Mouse (Mus musculus) left cerebral cortex, adult 2 months (tissue): Measurements from ENCODE around the gene AB124611. TPM values are rescaled to one million over a fixed set of nuclear protein-coding genes. Genes with fewer than 3 reads are reported as not detected.
"Not testable (repeated sequence)": the region's sequence is repeated elsewhere in the genome, so short reads cannot be mapped to it uniquely, and the experiment has no call there.

Experiments
- DNase-seq, 2 experiments: peaks; one replicate each; pipeline ENCODE4 v3.0.0; 2021 to 2022; ENCODE audit warnings: low spot score in 2 of 2, mixed read lengths in 1 of 2; ENCODE audit errors: extremely low spot score in 1 of 2
- H3K27ac ChIP-seq: fragments of 200-600 bp; 2 replicates; pipeline ENCODE4 v1.8.1; 2022
- H3K4me3 ChIP-seq: fragments of 200-600 bp; 2 replicates; pipeline ENCODE4 v1.8.1; 2022
- CTCF ChIP-seq: fragments of 200-600 bp; IDR thresholded peaks from 2 replicates; pipeline ENCODE4 v1.8.1; 2022; ENCODE audit warnings: antibody characterized with exemption, mild to moderate bottlenecking, moderate library complexity
- intact Hi-C: fragments of 180-260 bp; cut with DNase I; formaldehyde crosslinking; loops from one replicate; pipeline ENCODE4 v1.15.1; 2025
- total RNA-seq, 2 experiments: library from RNA; stranded (reverse); gene quantifications; 2 replicates each; pipeline ENCODE4 v1.2.3; 2021

AB124611 gene
- total RNA-seq, 2 experiments from 2014 or later: 0.29 TPM; not detected in 1

- no peak for TF ChIP-seq CTCF
- intact Hi-C loops: no loop called here
- Histone ChIP-seq H3K4me3 (no peak overlapping the region), H3K27ac (no peak overlapping the region)
- DNase-seq: no peak
Measured at GRCm38 (mm10) chr9:21575253-21575652, 49.3 kb downstream of the AB124611 start.

GRCm38 (mm10) chr9:21576286-21576685 lies 50.3 kb downstream of the AB124611 start:
- Histone ChIP-seq H3K27ac (no peak overlapping the region), H3K4me3 (no peak overlapping the region)
- intact Hi-C loops: no loop called here
- no peak for TF ChIP-seq CTCF
- no peak for DNase-seq

- no peak overlapping the region for H3K4me3 ChIP-seq
- no peak for DNase-seq
- no peak overlapping the region for H3K27ac ChIP-seq
- no peak for TF ChIP-seq CTCF
- intact Hi-C loops: no loop called here
Measured at GRCm38 (mm10) chr9:21578226-21578625, 52.2 kb downstream of the AB124611 start.

GRCm38 (mm10) chr9:21585401-21585800 lies 59.4 kb downstream of the AB124611 start:
- no peak overlapping the region for H3K4me3 ChIP-seq
- no peak overlapping the region for H3K27ac ChIP-seq
- no peak for DNase-seq
- no peak for TF ChIP-seq CTCF
- intact Hi-C loops: no loop called here

- TF ChIP-seq CTCF: no peak
- Histone ChIP-seq H3K27ac (peak overlapping the region; percentile 32; the same call in 1 of the 2 replicates), H3K4me3 (no peak overlapping the region)
- DNase-seq: peak in 1 of 2 experiments; percentile 21
- intact Hi-C loops: no loop called here
Measured at GRCm38 (mm10) chr9:21587678-21588349, 61.8 kb downstream of the AB124611 start.

GRCm38 (mm10) chr9:21588350-21588749 lies 62.4 kb downstream of the AB124611 start:
- intact Hi-C loops: no loop called here
- Histone ChIP-seq H3K4me3 (no peak overlapping the region), H3K27ac (no peak overlapping the region)
- DNase-seq: no peak
- TF ChIP-seq CTCF: no peak

DNA sequence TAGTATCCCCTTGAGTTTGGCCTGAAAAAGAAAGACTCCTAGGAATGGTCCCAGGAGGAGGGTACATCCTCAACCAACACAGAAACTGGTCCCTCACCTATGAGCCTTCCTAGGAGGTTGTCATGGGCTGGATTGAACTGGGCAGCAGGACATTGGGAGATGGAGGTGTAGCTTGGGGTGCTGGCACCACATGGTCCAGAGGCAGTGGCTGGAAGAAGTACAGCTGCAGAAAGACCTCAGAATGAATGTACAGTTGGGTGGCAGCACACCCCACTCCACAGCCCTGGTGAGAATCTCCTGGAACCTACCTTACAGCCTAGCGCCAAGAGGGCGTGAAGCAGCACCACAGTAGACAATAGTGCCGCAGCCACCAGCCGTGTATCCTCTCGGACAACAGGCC lies 63.6 kb downstream of the AB124611 start:
- intact Hi-C loops: no loop called here
- no peak overlapping the region for H3K4me3 ChIP-seq
- no peak for DNase-seq
- H3K27ac ChIP-seq: no peak overlapping the region
- no peak for TF ChIP-seq CTCF

DNA sequence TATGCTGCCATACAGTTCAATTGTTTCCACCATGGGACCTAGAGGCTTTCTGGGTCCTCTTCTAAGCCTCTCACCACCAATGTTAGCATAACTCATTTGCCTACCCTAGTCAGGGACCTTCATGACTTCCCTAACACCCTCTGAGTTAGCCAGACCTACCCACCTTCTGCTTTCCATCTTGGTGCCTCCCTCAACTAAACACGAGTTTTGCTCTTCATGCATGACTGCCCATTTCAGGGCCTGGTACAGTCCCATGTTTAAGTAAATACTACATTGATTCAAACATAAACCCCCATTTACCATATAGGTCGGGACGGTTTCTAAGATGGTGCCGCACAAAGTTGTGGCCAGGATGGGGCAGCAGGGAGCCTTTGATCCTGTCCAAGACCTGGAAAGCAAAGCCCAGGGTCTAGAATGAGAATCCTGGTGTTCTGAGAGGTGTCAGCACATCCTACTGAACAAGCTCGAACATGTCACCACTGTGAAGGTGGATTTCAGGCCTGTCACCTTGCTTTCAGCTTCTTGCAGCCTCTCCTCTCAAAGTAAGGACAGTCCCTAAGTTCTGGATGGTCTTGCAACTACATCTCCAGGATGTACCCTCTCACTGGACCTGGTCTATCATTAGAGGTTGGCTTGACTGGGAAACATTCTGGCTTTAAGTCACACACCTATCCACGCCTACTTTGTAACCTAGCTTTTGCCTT lies 65.3 kb downstream of the AB124611 start:
- peak overlapping the region; percentile 95 for H3K4me3 ChIP-seq
- intact Hi-C loops: loop anchor here (5.0 kb wide), 1 partner anchor 44 kb away; the partner anchor contains the start of gene Carm1
- no peak overlapping the region for H3K27ac ChIP-seq
- TF ChIP-seq CTCF: no peak
- no peak for DNase-seq

- DNase-seq: no peak
- Histone ChIP-seq H3K4me3 (peak overlapping the region; percentile 95), H3K27ac (peak overlapping the region; percentile 96)
- intact Hi-C loops: loop anchor here (5.0 kb wide), 1 partner anchor 45 kb away; the partner anchor contains the start of gene Carm1
- TF ChIP-seq CTCF: no peak
Measured at GRCm38 (mm10) chr9:21591831-21592702, 66.1 kb downstream of the AB124611 start.

DNA sequence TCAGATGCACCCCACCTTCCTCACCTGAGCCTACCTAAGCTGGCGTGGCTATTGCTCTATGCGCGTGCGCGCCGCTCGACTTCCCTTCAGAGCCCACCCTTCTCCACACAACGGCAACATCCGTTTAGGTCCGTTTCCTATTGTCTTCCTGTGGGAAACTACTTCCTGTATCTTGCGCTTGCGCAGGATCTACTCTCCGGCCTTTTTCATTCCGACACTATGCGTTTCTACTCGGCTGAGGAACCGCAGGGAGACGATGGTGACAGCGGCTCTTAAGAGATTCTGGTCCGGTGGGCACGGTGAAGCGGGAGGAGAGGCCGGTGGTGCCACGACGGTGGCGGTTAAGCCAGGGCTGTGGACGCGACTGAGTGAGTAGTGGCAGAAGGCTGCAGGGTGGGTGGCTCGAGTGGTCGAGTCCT lies 66.7 kb downstream of the AB124611 start, which contains the start of the genes Timm29 and Yipf2:
Gene Timm29, plus strand, starts transcription at position 20 of the 419 bp plus-strand sequence.
Gene Yipf2, minus strand, starts transcription at position 126 of the 419 bp plus-strand sequence.
- TF ChIP-seq CTCF: no peak
- DNase-seq: peak; percentile 89 to 90
- intact Hi-C loops: loop anchor here (5.0 kb wide), 1 partner anchor 45 kb away; the partner anchor contains the start of gene Carm1
- peak within 1 kb of the TSS; percentile 95 for H3K4me3 ChIP-seq
- H3K27ac ChIP-seq: peak within 1 kb of the TSS; percentile 96

DNA sequence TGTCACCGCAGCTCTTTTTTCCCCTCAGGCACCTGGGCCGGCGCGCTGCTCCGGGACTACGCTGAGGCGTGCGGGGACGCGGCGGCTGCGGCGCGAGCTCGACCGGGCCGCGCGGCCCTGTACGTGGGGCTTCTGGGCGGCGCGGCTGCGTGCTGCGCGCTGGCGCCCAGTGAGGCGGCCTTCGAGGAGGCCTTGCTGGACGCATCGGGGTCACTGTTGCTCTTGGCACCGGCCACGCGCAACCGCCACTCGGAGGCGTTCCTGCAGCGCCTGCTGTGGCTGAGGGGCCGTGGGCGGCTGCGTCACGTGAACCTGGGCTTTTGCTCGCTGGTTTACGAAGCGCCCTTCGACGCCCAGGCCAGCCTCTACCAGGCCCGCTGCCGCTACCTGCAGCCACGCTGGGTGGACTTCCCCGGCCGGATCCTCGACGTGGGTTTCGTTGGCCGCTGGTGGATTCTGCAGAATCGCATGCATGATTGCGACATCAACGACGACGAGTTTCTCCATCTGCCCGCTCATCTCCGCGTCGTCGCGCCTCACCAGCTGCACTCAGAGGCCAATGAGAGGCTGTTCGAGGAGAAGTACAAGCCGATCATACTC lies 67.2 kb downstream of the AB124611 start:
- no peak for TF ChIP-seq CTCF
- peak overlapping the region; percentile 96 for H3K27ac ChIP-seq
- peak overlapping the region; percentile 95 for H3K4me3 ChIP-seq
- DNase-seq: peak; percentile 70 to 72
- intact Hi-C loops: loop anchor here (5.0 kb wide), 1 partner anchor 46 kb away; the partner anchor contains the start of gene Carm1

DNA sequence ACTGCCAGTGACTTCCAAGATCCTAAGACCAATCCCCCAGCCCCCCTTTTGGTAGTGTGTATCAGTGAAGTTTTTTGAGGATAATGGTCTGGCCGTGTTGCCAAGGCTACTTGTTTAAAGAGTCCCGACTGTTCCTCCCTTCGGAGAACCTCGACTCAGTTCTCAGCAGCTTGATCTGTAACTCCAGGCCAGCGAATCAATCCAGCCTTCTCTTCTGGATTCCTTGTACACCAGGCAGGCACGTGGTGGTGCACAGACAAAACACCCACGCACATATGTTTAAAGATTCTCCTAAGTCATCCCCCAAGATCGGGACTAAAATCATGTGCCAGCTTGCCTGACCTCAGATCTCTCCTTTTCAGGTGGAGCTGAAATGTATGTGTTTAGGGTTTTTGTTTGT lies 68.4 kb downstream of the AB124611 start:
- intact Hi-C loops: loop anchor here (5.0 kb wide), 1 partner anchor 47 kb away; the partner anchor contains the start of gene Carm1
- not testable (repeated sequence) for DNase-seq, H3K27ac ChIP-seq
- peak overlapping the region; percentile 95 for H3K4me3 ChIP-seq
